Mouse (Mus musculus) kidney, adult 2 months (tissue): ENCODE measurements around the gene Krtap4-1. TPM values are rescaled to one million over a fixed set of nuclear protein-coding genes. Genes with fewer than 3 reads are reported as not detected.
"Not testable (repeated sequence)": the region's sequence is repeated elsewhere in the genome, so short reads cannot be mapped to it uniquely, and the experiment has no call there.

Source experiments
- DNase-seq: peaks from one replicate; pipeline ENCODE4 v3.0.0; 2021
- H3K27ac ChIP-seq: fragments of 200-500 bp; 2 replicates; pipeline ENCODE4 v1.5.1; 2012; ENCODE audit warnings: low read depth, low read length, control low read depth, inconsistent platforms; ENCODE audit not compliant: insufficient read depth
- H3K27me3 ChIP-seq: fragments of 200-500 bp; replicated peaks from 2 replicates; pipeline ENCODE4 v1.6.1; 2012; ENCODE audit warnings: mild to moderate bottlenecking, moderate library complexity, low read length, inconsistent platforms; ENCODE audit not compliant: control insufficient read depth, insufficient read depth
- H3K36me3 ChIP-seq: fragments of 200-500 bp; 2 replicates; pipeline ENCODE4 v1.6.1; 2012; ENCODE audit warnings: mild to moderate bottlenecking, moderate library complexity, low read length, inconsistent platforms; ENCODE audit not compliant: control insufficient read depth, insufficient read depth
- H3K4me1 ChIP-seq: fragments of 200-500 bp; 2 replicates; pipeline ENCODE4 v1.6.1; 2011; ENCODE audit warnings: low read length; ENCODE audit not compliant: control insufficient read depth, insufficient read depth
- H3K4me3 ChIP-seq: fragments of 200-500 bp; 2 replicates; pipeline ENCODE4 v1.5.1; 2011; ENCODE audit warnings: mild to moderate bottlenecking, low read depth, low read length, control low read depth; ENCODE audit not compliant: insufficient read depth
- CTCF ChIP-seq: fragments of 200-500 bp; conservative IDR thresholded peaks from 2 replicates; pipeline ENCODE4 v1.5.1; 2011; ENCODE audit warnings: low read depth, mild to moderate bottlenecking, control low read depth, low read length, moderate library complexity, mixed read lengths; ENCODE audit not compliant: insufficient read depth, insufficient read length
- POLR2A ChIP-seq: fragments of 200-500 bp; IDR thresholded peaks from one replicate; pipeline ENCODE4 v1.6.1; 2011; ENCODE audit warnings: low read depth, low read length, control low read depth
- WGBS: fragments of 180-500 bp; shearing (Covaris S2); methylation state at CpG from one replicate; pipeline ENCODE4 v1.1.7; 2018; 5-methylcytosine and 5-hydroxymethylcytosine counted together
- polyA plus RNA-seq: library from polyadenylated mRNA; depleted of rRNA; stranded (reverse); fragments of >200 nt; gene quantifications from 2 replicates; pipeline ENCODE4 v1.2.3, GENCODE M21; 2012; rRNA removed

Gene Krtap4-1
- not detected in 2 replicates for polyA plus RNA-seq

DNA sequence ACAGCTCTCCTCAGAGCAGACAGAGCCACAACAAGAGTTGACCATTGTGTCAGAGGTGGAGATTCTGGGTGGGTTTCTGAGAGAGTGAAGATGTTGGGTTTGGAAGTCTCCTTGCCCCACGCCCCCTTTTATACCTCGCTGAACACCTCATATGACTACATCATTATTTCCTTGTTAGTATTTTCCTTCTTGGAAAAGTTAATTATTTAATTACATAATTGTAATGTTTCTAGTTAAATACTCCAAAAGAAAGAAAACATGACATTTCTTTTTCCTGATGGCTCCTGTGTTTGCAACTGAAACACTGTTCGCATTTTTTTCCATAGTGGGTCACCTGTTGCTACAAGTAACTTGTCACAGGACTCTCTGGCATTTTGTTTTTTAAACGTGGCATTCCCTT, at the start of gene Krtap4-1:
TSS of gene Krtap4-1 (minus strand) at position 101 of the 400 bp plus-strand sequence.
- WGBS = 70% methylated on average over 4 of the region's 4 CpGs
- TF ChIP-seq CTCF (no peak), POLR2A (no peak)

GRCm38 (mm10) chr11:99665860-99666259, 37.8 kb upstream of the Krtap4-1 start, which contains the start of gene Krtap4-6:
TSS of gene Krtap4-6 (minus strand) at chr11:99665960.
- Histone ChIP-seq H3K36me3 (no peaks in the 10 kb centered on the region), H3K27ac (no peak within 1 kb of the TSS), H3K4me1 (no peaks in the 10 kb centered on the region), H3K27me3 (no peaks in the 10 kb centered on the region), H3K4me3 (no peak within 1 kb of the TSS)
- no peak for DNase-seq
- no peak for TF ChIP-seq POLR2A
- no peak for TF ChIP-seq CTCF

More for the DNA sequence above, at the start of gene Krtap4-1:
- Histone ChIP-seq H3K27ac (no peak within 1 kb of the TSS), H3K27me3 (no peaks in the 10 kb centered on the region), H3K36me3 (no peaks in the 10 kb centered on the region), H3K4me3 (no peak within 1 kb of the TSS), H3K4me1 (no peaks in the 10 kb centered on the region)
- no peak for DNase-seq

DNA sequence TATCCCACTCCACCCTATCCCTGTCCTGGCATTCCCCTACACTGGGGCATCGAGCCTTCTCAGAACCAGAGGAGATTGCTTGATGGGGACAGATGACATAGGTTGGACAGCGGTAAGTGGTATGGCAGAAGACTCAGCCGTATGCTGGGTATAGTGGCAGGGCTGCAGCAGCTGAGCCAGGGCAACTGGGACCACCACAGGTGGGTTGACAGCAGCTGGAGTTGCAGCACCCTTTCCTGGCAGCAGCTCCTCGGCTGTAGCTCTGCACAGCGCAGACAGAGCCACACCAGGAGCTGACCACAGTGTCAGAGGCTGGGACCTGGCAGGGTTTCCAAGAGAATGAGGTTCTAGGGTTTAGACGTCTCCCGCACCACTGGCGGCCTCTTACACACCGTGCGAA, 34.8 kb upstream of the Krtap4-1 start:
- Histone ChIP-seq H3K27me3 (no peaks in the 10 kb centered on the region), H3K4me3 (no peak overlapping the region)

DNA sequence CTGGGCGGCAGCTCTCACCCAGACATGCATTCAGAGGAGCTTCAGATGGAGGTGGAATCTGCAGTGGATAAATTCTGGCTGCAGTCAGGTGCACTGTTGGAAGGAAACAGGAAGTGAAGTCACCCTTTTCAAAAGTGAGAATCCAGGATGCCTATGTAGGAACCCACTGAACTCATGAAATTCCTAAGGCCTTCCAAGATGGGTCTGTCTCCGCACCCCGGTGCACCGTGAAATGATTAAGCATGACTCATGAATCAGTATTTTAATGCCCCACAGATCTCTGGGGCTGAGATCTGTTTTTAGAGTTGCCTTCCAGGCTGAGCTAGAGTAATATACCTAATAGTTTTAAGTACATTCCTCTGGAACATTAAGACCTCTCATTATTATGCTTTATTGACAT, 31.2 kb upstream of the Krtap4-1 start:
- Histone ChIP-seq H3K4me3 (no peak overlapping the region), H3K36me3 (no peaks in the 10 kb centered on the region), H3K4me1 (no peaks in the 10 kb centered on the region), H3K27ac (no peak overlapping the region), H3K27me3 (no peaks in the 10 kb centered on the region)
- DNase-seq = no peak
- TF ChIP-seq CTCF (no peak), POLR2A (no peak)
- 71% methylated on average over 4 of the region's 4 CpGs for WGBS

More for the DNA sequence above, 34.8 kb upstream of the Krtap4-1 start:
- TF ChIP-seq POLR2A (no peak), CTCF (no peak)
- 84% methylated on average over 10 of the region's 10 CpGs for WGBS
- DNase-seq = no peak
- Histone ChIP-seq H3K36me3 (no peaks in the 10 kb centered on the region), H3K4me1 (no peaks in the 10 kb centered on the region), H3K27ac (no peak overlapping the region)

DNA sequence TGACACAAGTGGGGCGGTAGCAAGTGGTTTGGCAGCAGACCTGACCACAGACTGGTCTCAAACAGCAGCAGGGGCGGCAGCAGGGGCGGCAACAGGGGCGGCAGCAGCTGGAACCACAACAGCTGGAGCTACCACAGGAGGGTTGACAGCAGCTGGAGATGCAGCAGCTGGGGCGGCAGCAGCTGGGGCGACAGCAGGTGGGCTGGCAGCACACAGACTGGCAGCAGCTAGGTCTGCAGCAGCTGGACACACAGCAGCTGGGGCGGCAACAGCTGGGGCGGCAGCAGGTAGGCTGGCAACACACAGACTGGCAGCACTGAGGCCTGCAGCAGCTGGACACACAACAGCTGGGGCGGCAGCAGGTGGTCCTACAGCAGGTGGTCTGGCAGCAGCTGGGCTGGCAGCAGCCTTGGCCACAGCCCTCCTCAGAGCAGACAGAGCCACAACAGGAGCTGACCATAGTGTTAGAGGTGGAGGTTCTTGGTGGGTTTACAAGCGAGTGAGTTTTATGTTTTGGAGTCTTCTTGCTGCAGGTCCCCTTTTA, 30.5 kb upstream of the Krtap4-1 start, which contains the start of gene Gm11563:
TSS of gene Gm11563 (minus strand) at position 494 of the 544 bp plus-strand sequence.
- H3K27me3 ChIP-seq, DNase-seq, H3K36me3 ChIP-seq, H3K4me3 ChIP-seq, H3K4me1 ChIP-seq, H3K27ac ChIP-seq: not testable (repeated sequence)
- whole genome bisulfite sequencing = 56% methylated on average over 10 of the region's 10 CpGs

GRCm38 (mm10) chr11:99657051-99657450, 29.0 kb upstream of the Krtap4-1 start:
- Histone ChIP-seq H3K36me3 (no peaks in the 10 kb centered on the region), H3K27ac (no peak overlapping the region), H3K27me3 (no peaks in the 10 kb centered on the region), H3K4me3 (no peak overlapping the region), H3K4me1 (no peaks in the 10 kb centered on the region)
- no peak for DNase-seq
- WGBS = 47% methylated on average over 5 of the region's 5 CpGs
- no peak for TF ChIP-seq CTCF
- no peak for TF ChIP-seq POLR2A

- no peak for DNase-seq
- WGBS = 78% methylated on average over 2 of the region's 2 CpGs
- Histone ChIP-seq H3K27ac (no peak within 1 kb of the TSS), H3K4me1 (no peaks in the 10 kb centered on the region), H3K36me3 (no peaks in the 10 kb centered on the region), H3K4me3 (no peak within 1 kb of the TSS), H3K27me3 (no peaks in the 10 kb centered on the region)
- no peak for TF ChIP-seq CTCF
- TF ChIP-seq POLR2A = no peak
These were observed 22.1 kb upstream of the Krtap4-1 start, which contains the start of gene Gm11555 for GRCm38 (mm10) chr11:99650136-99650535. TSS of gene Gm11555 (minus strand) at chr11:99650236.

GRCm38 (mm10) chr11:99646444-99646843, 18.4 kb upstream of the Krtap4-1 start:
- H3K36me3 ChIP-seq = no peaks in the 10 kb centered on the region
- H3K27me3 ChIP-seq = no peaks in the 10 kb centered on the region
- H3K4me1 ChIP-seq = no peaks in the 10 kb centered on the region
- H3K4me3 ChIP-seq = no peak overlapping the region
- no peak for DNase-seq
- WGBS = 75% methylated on average over 15 of the region's 15 CpGs
- TF ChIP-seq CTCF (no peak), POLR2A (no peak)
- no peak overlapping the region for H3K27ac ChIP-seq
